10 mouse cellular contexts compared by ENCODE assay signal in the genomic region with DNA sequence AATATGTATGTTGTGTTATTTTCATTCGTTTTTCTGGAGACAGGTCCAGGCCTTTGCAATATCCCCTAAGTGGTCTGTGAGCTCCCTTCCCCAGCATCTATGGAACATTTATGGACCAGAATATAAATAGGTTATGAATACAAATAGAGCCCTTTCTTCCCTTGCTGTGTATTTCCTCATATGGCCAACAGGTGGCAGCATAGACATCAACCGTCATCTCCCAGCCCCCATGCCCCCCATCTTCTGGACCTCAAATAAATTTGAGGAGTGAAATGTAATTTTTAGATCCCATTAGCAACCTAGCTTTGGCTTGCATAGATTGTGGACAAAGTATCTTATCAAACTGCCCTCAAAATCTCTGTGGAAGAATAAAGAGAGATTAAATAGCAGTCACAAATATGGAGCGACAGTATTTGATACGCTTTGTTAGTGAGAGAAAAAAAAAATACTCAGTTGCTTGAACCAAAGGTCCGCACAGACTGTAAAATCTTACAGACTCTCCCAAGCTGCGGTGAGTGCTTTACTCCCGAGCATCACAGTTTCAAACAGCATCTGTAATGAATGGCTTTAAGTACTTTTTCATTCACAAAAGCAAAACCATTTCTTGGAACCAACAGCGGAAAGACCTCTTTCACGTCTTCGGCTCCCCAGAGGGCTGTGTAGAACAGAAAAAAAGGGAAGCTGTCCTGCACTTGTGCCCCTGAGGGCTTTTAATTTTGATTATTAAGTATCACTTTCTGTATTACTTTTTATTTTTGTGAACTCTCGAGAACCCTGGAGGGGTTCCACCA.
DNase-seq lines count a peak whose midpoint lies in the region; ATAC-seq and TF ChIP-seq lines count a peak whose summit lies in the region.
"Had no signal": no experiment of that assay in that cellular context is flagged by ENCODE, and none has a peak within 500 bp of the region (broad histone marks: within the 10 kb centered on the region; RNA-seq: fewer than 3 reads in every experiment).

No protein-coding gene starts in this region.

- no peak overlapping the region for H3K4me3 ChIP-seq in limb, embryonic 14.5 days (replicated peaks; ENCODE audit: low read length)
- no peak overlapping the region for H3K4me3 ChIP-seq in limb, embryonic 10.5 days
- no peak overlapping the region for H3K4me3 ChIP-seq in forebrain, embryonic 12.5 days (replicated peaks)
- H3K4me3 ChIP-seq: erythroblast, embryonic 14.5 days; liver, embryonic 13.5 days had no signal

- no peak for ATAC-seq in limb, embryonic 14.5 days (ENCODE audit: low FRiP score, low read depth)
- ATAC-seq in granulocyte monocyte progenitor cell, adult 5-6 weeks (replicated peaks; ENCODE audit: poor library complexity, severe bottlenecking) = peak; percentile 79
- no peak for ATAC-seq in forebrain, embryonic 12.5 days (ENCODE audit: low FRiP score)

- no peaks in the 10 kb centered on the region for H3K36me3 ChIP-seq in limb, embryonic 14.5 days (ENCODE audit: control insufficient read depth, insufficient read depth, low read length)
- H3K36me3 ChIP-seq in limb, embryonic 10.5 days = no peaks in the 10 kb centered on the region
- no peaks in the 10 kb centered on the region for H3K36me3 ChIP-seq in forebrain, embryonic 12.5 days (replicated peaks)
- H3K36me3 ChIP-seq: liver, embryonic 13.5 days had no signal

- H3K9me3 ChIP-seq in limb, embryonic 14.5 days (ENCODE audit: control insufficient read depth, low read length) = no peaks in the 10 kb centered on the region
- H3K9me3 ChIP-seq in limb, embryonic 10.5 days (replicated peaks) = no peaks in the 10 kb centered on the region
- no peaks in the 10 kb centered on the region for H3K9me3 ChIP-seq in forebrain, embryonic 12.5 days
- H3K9me3 ChIP-seq: liver, embryonic 13.5 days had no signal

- no peaks in the 10 kb centered on the region for H3K27me3 ChIP-seq in limb, embryonic 14.5 days (ENCODE audit: control insufficient read depth, insufficient read depth, low read length)
- peaks cover 15% of the 10 kb centered on the region for H3K27me3 ChIP-seq in limb, embryonic 10.5 days (ENCODE audit: low read depth, poor library complexity, severe bottlenecking)
- H3K27me3 ChIP-seq in forebrain, embryonic 12.5 days = peaks cover 15% of the 10 kb centered on the region
- H3K27me3 ChIP-seq: liver, embryonic 13.5 days had no signal

- H3K9ac ChIP-seq in limb, embryonic 14.5 days (ENCODE audit: low read depth, low read length, severe bottlenecking) = no peak overlapping the region
- H3K9ac ChIP-seq in forebrain, embryonic 12.5 days = no peak overlapping the region
- H3K9ac ChIP-seq: liver, embryonic 13.5 days had no signal

- DNase-seq in cerebellum, postnatal 14 days = peak; percentile 52 to 59
- DNase-seq in cerebellum, adult 9-11 months = no peak
- peak; percentile 26 for DNase-seq in limb, embryonic 14.5 days (ENCODE audit: low spot score)
- no peak for DNase-seq in limb, embryonic 10.5 days (ENCODE audit: low spot score)
- DNase-seq in natural killer cell, adult 2 months (ENCODE audit: low spot score in 2 of 2) = peak; percentile 13 to 36
- no peak for DNase-seq in MN1 (ENCODE audit: low spot score)
- DNase-seq: liver, embryonic 13.5 days had no signal

- WGBS in limb, embryonic 14.5 days = 49% methylated on average over 11 of the region's 11 CpGs
- WGBS in limb, embryonic 10.5 days = 77% methylated on average over 11 of the region's 11 CpGs
- 63% methylated on average over 11 of the region's 11 CpGs for WGBS in forebrain, embryonic 12.5 days

- H3K4me2 ChIP-seq in limb, embryonic 14.5 days (replicated peaks; ENCODE audit: low read depth, low read length, severe bottlenecking) = no peak overlapping the region
- no peak overlapping the region for H3K4me2 ChIP-seq in forebrain, embryonic 12.5 days
- H3K4me2 ChIP-seq: liver, embryonic 13.5 days had no signal

- peaks cover 7% of the 10 kb centered on the region; the same call in 1 of the 2 replicates for H3K4me1 ChIP-seq in limb, embryonic 14.5 days (ENCODE audit: control insufficient read depth, insufficient read depth, low read length)
- H3K4me1 ChIP-seq in limb, embryonic 10.5 days = peaks cover 5% of the 10 kb centered on the region; the same call in 1 of the 2 replicates
- H3K4me1 ChIP-seq in forebrain, embryonic 12.5 days = peaks cover 16% of the 10 kb centered on the region
- H3K4me1 ChIP-seq: liver, embryonic 13.5 days had no signal

- H3K27ac ChIP-seq in limb, embryonic 14.5 days (replicated peaks; ENCODE audit: low read depth, low read length) = no peak overlapping the region
- no peak overlapping the region for H3K27ac ChIP-seq in limb, embryonic 10.5 days
- H3K27ac ChIP-seq in forebrain, embryonic 12.5 days = no peak overlapping the region
- H3K27ac ChIP-seq: liver, embryonic 13.5 days had no signal

- TF ChIP-seq POLR2A in limb, embryonic 14.5 days (IDR thresholded peaks at IDR 0.05; ENCODE audit: borderline replicate concordance, extremely low read depth, insufficient read depth, insufficient read length) = no peak

Comparison
In these comparisons a context has a peak if more than half of its experiments do, and no peak if none do; other contexts are left out.
1. DNase-seq: peak in cerebellum, postnatal 14 days (2 of 2), limb, embryonic 14.5 days (single experiment) and natural killer cell, adult 2 months (2 of 2); none in cerebellum, adult 9-11 months (single experiment), limb, embryonic 10.5 days (single experiment) and MN1 (single experiment).